Mouse (Mus musculus) embryonic facial prominence, embryonic 13.5 days (tissue): ENCODE measurements at regions not wholly inside any gene's neighbourhood (a gene's known extent, or its start where the extent isn't known, plus 50 kb on each side); places are given as distances from the start of the nearest gene placed in this dataset.

Experiments used
- ATAC-seq: fragments of 200-750 bp; cut with Nextera tagmentation; 2 replicates; pipeline ENCODE4 v1.8.0; 2017; ENCODE audit warnings: low read depth; ENCODE audit not compliant: insufficient number of reproducible peaks, insufficient read depth, low FRiP score, low TSS enrichment
- H3K27ac ChIP-seq: fragments of 300-500 bp; sonication (generic); 2 replicates; pipeline ENCODE4 v1.5.1; 2015; ENCODE audit warnings: moderate library complexity, mild to moderate bottlenecking, inconsistent platforms
- H3K27me3 ChIP-seq: fragments of 300-500 bp; sonication (generic); 2 replicates; pipeline ENCODE4 v1.6.1; 2015; ENCODE audit warnings: mild to moderate bottlenecking, inconsistent platforms
- H3K36me3 ChIP-seq: fragments of 300-500 bp; sonication (generic); 2 replicates; pipeline ENCODE4 v1.6.1; 2015; ENCODE audit warnings: mild to moderate bottlenecking, inconsistent platforms
- H3K4me1 ChIP-seq: fragments of 300-500 bp; sonication (generic); 2 replicates; pipeline ENCODE4 v1.6.1; 2015; ENCODE audit warnings: inconsistent platforms
- H3K4me2 ChIP-seq: fragments of 300-500 bp; sonication (generic); 2 replicates; pipeline ENCODE4 v1.6.1; 2015; ENCODE audit warnings: moderate library complexity, mild to moderate bottlenecking, inconsistent platforms
- H3K4me3 ChIP-seq: fragments of 300-500 bp; sonication (generic); 2 replicates; pipeline ENCODE4 v1.5.1; 2015; ENCODE audit warnings: mild to moderate bottlenecking, inconsistent platforms
- H3K9ac ChIP-seq: fragments of 300-500 bp; sonication (generic); 2 replicates; pipeline ENCODE4 v1.6.1; 2015; ENCODE audit warnings: mild to moderate bottlenecking, inconsistent platforms
- H3K9me3 ChIP-seq: fragments of 300-500 bp; sonication (generic); 2 replicates; pipeline ENCODE4 v1.6.1; 2016; ENCODE audit warnings: inconsistent platforms
- WGBS: fragments of 180-500 bp; shearing (Covaris S2); methylation state at CpG from one replicate; pipeline ENCODE4 v1.1.7; 2015; ENCODE audit warnings: mixed read lengths; 5-methylcytosine and 5-hydroxymethylcytosine counted together

- Histone ChIP-seq H3K4me1 (0 out of 2 replicates have a peak, but pooled peaks cover 5% of the 10 kb centered on the region), H3K27ac (no peak overlapping the region), H3K36me3 (no peaks in the 10 kb centered on the region), H3K9me3 (no peaks in the 10 kb centered on the region), H3K27me3 (no peaks in the 10 kb centered on the region), H3K4me3 (no peak overlapping the region), H3K9ac (no peak overlapping the region), H3K4me2 (no peak overlapping the region)
- ATAC-seq: no peak
- 56% methylated on average over 8 of the region's 8 CpGs for WGBS
Observed at GRCm38 (mm10) chr12:16260981-16261380, 349.8 kb downstream of the Lpin1 start.

GRCm38 (mm10) chr12:16260501-16260900 lies 350.3 kb downstream of the Lpin1 start:
- ATAC-seq: no peak
- H3K9me3 ChIP-seq: no peaks in the 10 kb centered on the region
- H3K36me3 ChIP-seq: no peaks in the 10 kb centered on the region
- H3K27me3 ChIP-seq: no peaks in the 10 kb centered on the region
- no peak overlapping the region for H3K4me2 ChIP-seq
- H3K4me1 ChIP-seq: 0 out of 2 replicates have a peak, but pooled peaks cover 5% of the 10 kb centered on the region
- no peak overlapping the region for H3K27ac ChIP-seq
- no peak overlapping the region for H3K9ac ChIP-seq
- H3K4me3 ChIP-seq: no peak overlapping the region
- 76% methylated on average over 2 of the region's 2 CpGs for WGBS

GRCm38 (mm10) chr12:16250621-16251020 lies 360.1 kb downstream of the Lpin1 start:
- H3K4me3 ChIP-seq: no peak overlapping the region
- H3K9me3 ChIP-seq: no peaks in the 10 kb centered on the region
- no peaks in the 10 kb centered on the region for H3K36me3 ChIP-seq
- no peaks in the 10 kb centered on the region for H3K27me3 ChIP-seq
- 78% methylated on average over 1 of the region's 1 CpGs for WGBS
- no peak for ATAC-seq
- no peak overlapping the region for H3K9ac ChIP-seq
- H3K4me2 ChIP-seq: no peak overlapping the region
- no peaks in the 10 kb centered on the region for H3K4me1 ChIP-seq
- no peak overlapping the region for H3K27ac ChIP-seq

- no peak overlapping the region for H3K9ac ChIP-seq
- ATAC-seq: no peak
- no peaks in the 10 kb centered on the region for H3K27me3 ChIP-seq
- 85% methylated on average over 5 of the region's 5 CpGs for WGBS
- no peaks in the 10 kb centered on the region for H3K4me1 ChIP-seq
- H3K4me3 ChIP-seq: no peak overlapping the region
- H3K9me3 ChIP-seq: no peaks in the 10 kb centered on the region
- no peak overlapping the region for H3K4me2 ChIP-seq
- H3K36me3 ChIP-seq: no peaks in the 10 kb centered on the region
- no peak overlapping the region for H3K27ac ChIP-seq
Observed at GRCm38 (mm10) chr12:16250096-16250495, 360.7 kb downstream of the Lpin1 start.

GRCm38 (mm10) chr12:16239792-16240191 lies 371.0 kb downstream of the Lpin1 start:
- Histone ChIP-seq H3K9ac (no peak overlapping the region), H3K4me1 (no peaks in the 10 kb centered on the region), H3K27ac (no peak overlapping the region), H3K36me3 (no peaks in the 10 kb centered on the region), H3K4me2 (no peak overlapping the region), H3K4me3 (no peak overlapping the region), H3K27me3 (no peaks in the 10 kb centered on the region), H3K9me3 (no peaks in the 10 kb centered on the region)
- WGBS: 62% methylated on average over 5 of the region's 5 CpGs
- no peak for ATAC-seq

- Histone ChIP-seq H3K4me2 (no peak overlapping the region), H3K27ac (no peak overlapping the region), H3K4me1 (no peaks in the 10 kb centered on the region), H3K9me3 (no peaks in the 10 kb centered on the region), H3K9ac (no peak overlapping the region), H3K4me3 (no peak overlapping the region), H3K27me3 (no peaks in the 10 kb centered on the region), H3K36me3 (no peaks in the 10 kb centered on the region)
- no peak for ATAC-seq
- WGBS: 88% methylated on average over 5 of the region's 5 CpGs
Observed at GRCm38 (mm10) chr12:16237498-16237897, 373.3 kb downstream of the Lpin1 start.

GRCm38 (mm10) chr12:16233559-16233958 lies 377.2 kb downstream of the Lpin1 start:
- WGBS: 82% methylated on average over 3 of the region's 3 CpGs
- Histone ChIP-seq H3K27me3 (no peaks in the 10 kb centered on the region), H3K4me1 (no peaks in the 10 kb centered on the region), H3K9ac (no peak overlapping the region), H3K4me2 (no peak overlapping the region), H3K36me3 (no peaks in the 10 kb centered on the region), H3K4me3 (no peak overlapping the region), H3K9me3 (no peaks in the 10 kb centered on the region), H3K27ac (no peak overlapping the region)
- no peak for ATAC-seq

GRCm38 (mm10) chr12:16232828-16233227 lies 377.9 kb downstream of the Lpin1 start:
- Histone ChIP-seq H3K36me3 (no peaks in the 10 kb centered on the region), H3K27ac (no peak overlapping the region), H3K9ac (no peak overlapping the region), H3K27me3 (no peaks in the 10 kb centered on the region), H3K4me3 (no peak overlapping the region), H3K9me3 (no peaks in the 10 kb centered on the region), H3K4me1 (no peaks in the 10 kb centered on the region), H3K4me2 (no peak overlapping the region)
- WGBS: 78% methylated on average over 8 of the region's 8 CpGs
- no peak for ATAC-seq

- 46% methylated on average over 2 of the region's 2 CpGs for WGBS
- Histone ChIP-seq H3K9me3 (no peaks in the 10 kb centered on the region), H3K27ac (no peak overlapping the region), H3K4me2 (no peak overlapping the region), H3K4me1 (no peaks in the 10 kb centered on the region), H3K4me3 (no peak overlapping the region), H3K27me3 (no peaks in the 10 kb centered on the region), H3K36me3 (no peaks in the 10 kb centered on the region), H3K9ac (no peak overlapping the region)
- ATAC-seq: no peak
Observed at GRCm38 (mm10) chr12:16232051-16232450, 378.7 kb downstream of the Lpin1 start.

GRCm38 (mm10) chr12:16231093-16231492 lies 379.7 kb downstream of the Lpin1 start:
- WGBS: 85% methylated on average over 2 of the region's 2 CpGs
- Histone ChIP-seq H3K9ac (no peak overlapping the region), H3K9me3 (no peaks in the 10 kb centered on the region), H3K36me3 (no peaks in the 10 kb centered on the region), H3K27ac (no peak overlapping the region), H3K27me3 (no peaks in the 10 kb centered on the region), H3K4me1 (no peaks in the 10 kb centered on the region), H3K4me3 (no peak overlapping the region), H3K4me2 (no peak overlapping the region)
- no peak for ATAC-seq

GRCm38 (mm10) chr12:16225428-16225827 lies 385.3 kb downstream of the Lpin1 start:
- Histone ChIP-seq H3K4me3 (no peak overlapping the region), H3K4me2 (no peak overlapping the region), H3K36me3 (no peaks in the 10 kb centered on the region), H3K9ac (no peak overlapping the region), H3K27me3 (no peaks in the 10 kb centered on the region), H3K9me3 (no peaks in the 10 kb centered on the region), H3K27ac (no peak overlapping the region), H3K4me1 (no peaks in the 10 kb centered on the region)
- no peak for ATAC-seq
- WGBS: 83% methylated on average over 2 of the region's 2 CpGs

- no peak overlapping the region for H3K4me2 ChIP-seq
- no peaks in the 10 kb centered on the region for H3K4me1 ChIP-seq
- 78% methylated on average over 9 of the region's 9 CpGs for WGBS
- H3K27me3 ChIP-seq: no peaks in the 10 kb centered on the region
- no peaks in the 10 kb centered on the region for H3K36me3 ChIP-seq
- H3K9me3 ChIP-seq: no peaks in the 10 kb centered on the region
- H3K4me3 ChIP-seq: no peak overlapping the region
- no peak overlapping the region for H3K9ac ChIP-seq
- no peak overlapping the region for H3K27ac ChIP-seq
- no peak for ATAC-seq
Observed at GRCm38 (mm10) chr12:16222836-16223450, 387.8 kb downstream of the Lpin1 start.
